Mouse (Mus musculus): Measurements from ENCODE around the gene Trp53. TPM values are rescaled to one million over a fixed set of nuclear protein-coding genes. Genes with fewer than 3 reads are reported as not detected.
A peak's percentile ranks its signal among the peaks of the same experiment; 100 is the strongest.

The Trp53 gene
- polyA plus RNA-seq, 1 experiment from 2014 or later, result 166 TPM

- Histone ChIP-seq H3K27me3 (ENCODE audit: low read depth, poor library complexity, severe bottlenecking) (no peaks in the 10 kb centered on the region), H3K9me3 (replicated peaks) (no peaks in the 10 kb centered on the region), H3K4me3 (no peak overlapping the region), H3K36me3 (peaks cover 95% of the 10 kb centered on the region), H3K27ac (replicated peaks) (no peak overlapping the region), H3K4me1 (peaks cover 6% of the 10 kb centered on the region; the same call in 1 of the 2 replicates)
- 95% methylated on average over 8 of the region's 8 CpGs for WGBS
- no peak for DNase-seq (ENCODE audit: low spot score)
Measured at GRCm38 (mm10) chr11:69590622-69591021, 10.5 kb downstream of the Trp53 start.

GRCm38 (mm10) chr11:69591424-69591823 lies 11.3 kb downstream of the Trp53 start:
- Histone ChIP-seq H3K4me3 (no peak overlapping the region), H3K27me3 (ENCODE audit: low read depth, poor library complexity, severe bottlenecking) (no peaks in the 10 kb centered on the region), H3K27ac (replicated peaks) (no peak overlapping the region), H3K4me1 (peaks cover 6% of the 10 kb centered on the region; the same call in 1 of the 2 replicates), H3K9me3 (replicated peaks) (no peaks in the 10 kb centered on the region), H3K36me3 (peaks cover 90% of the 10 kb centered on the region)
- no peak for DNase-seq (ENCODE audit: low spot score)
- WGBS, result 82% methylated on average over 3 of the region's 3 CpGs

DNA sequence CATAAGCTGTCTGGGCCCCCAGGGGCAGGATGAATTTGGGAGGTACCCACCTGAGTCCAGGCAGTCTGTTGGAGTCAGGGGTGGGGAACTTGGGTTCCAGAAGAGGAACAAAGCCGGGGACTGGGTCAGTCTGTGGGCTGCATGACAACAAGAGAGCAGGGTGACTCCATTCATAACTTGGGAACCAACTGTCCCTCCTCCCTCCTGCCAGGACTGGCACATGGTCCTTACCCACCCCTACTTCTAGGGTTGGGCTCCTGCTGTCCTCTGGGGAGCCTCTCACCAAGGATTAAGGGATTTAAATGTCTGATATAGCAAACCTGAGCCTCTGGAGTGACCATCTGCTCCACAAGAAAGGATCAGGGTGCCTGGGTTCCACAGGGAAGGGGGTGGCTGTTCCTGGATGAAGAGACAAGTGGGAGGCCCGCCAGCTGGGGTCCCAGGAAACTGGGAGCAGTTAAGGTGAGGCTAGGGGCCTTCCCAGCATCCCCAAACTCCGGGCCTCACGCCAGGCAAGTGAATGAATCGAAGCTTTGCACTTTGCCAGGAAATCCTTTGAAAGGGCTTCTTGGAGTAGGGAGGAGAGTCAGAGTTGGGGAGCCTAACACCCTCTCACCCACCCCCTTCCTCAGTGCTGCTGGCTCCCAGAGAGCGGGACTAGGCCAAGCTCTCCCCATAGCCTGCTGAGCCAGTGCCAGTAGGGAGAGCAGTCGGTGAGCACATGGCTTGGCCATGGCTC lies 11.9 kb downstream of the Trp53 start:
- Histone ChIP-seq H3K27me3 (ENCODE audit: low read depth, poor library complexity, severe bottlenecking) (no peaks in the 10 kb centered on the region), H3K4me1 (peaks cover 6% of the 10 kb centered on the region; the same call in 1 of the 2 replicates), H3K27ac (replicated peaks) (0 out of 2 replicates have a peak overlapping the region, but pooled peaks have one; percentile 24), H3K4me3 (no peak overlapping the region), H3K9me3 (replicated peaks) (no peaks in the 10 kb centered on the region), H3K36me3 (peaks cover 83% of the 10 kb centered on the region)
- DNase-seq (ENCODE audit: low spot score), result no peak
- 78% methylated on average over 7 of the region's 7 CpGs for WGBS

DNA sequence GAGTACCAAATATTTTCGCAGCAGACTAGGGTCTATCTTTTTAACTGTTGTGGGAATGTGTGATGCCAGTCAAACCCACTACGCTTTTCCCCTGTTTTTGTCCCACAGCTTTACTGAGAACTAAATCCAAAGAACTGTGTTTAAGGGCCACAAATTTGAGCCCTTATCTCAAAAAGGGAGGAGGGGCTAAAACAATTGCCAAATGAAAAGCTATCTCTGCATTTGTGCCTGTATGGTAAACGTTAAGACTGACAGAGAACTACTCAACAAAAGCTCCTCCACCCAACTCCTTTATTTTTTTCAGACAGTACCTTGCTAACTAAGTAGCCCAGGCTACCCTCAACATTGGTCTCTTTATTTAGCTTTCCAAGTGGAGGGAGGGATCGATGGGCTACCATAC lies 12.6 kb downstream of the Trp53 start:
- Histone ChIP-seq H3K4me3 (no peak overlapping the region), H3K27ac (replicated peaks) (no peak overlapping the region), H3K27me3 (ENCODE audit: low read depth, poor library complexity, severe bottlenecking) (no peaks in the 10 kb centered on the region), H3K9me3 (replicated peaks) (no peaks in the 10 kb centered on the region), H3K36me3 (peaks cover 76% of the 10 kb centered on the region), H3K4me1 (peaks cover 6% of the 10 kb centered on the region; the same call in 1 of the 2 replicates)
- 84% methylated on average over 4 of the region's 4 CpGs for WGBS
- no peak for DNase-seq (ENCODE audit: low spot score)

GRCm38 (mm10) chr11:69594853-69595252 lies 14.7 kb downstream of the Trp53 start:
- WGBS, result 96% methylated on average over 6 of the region's 6 CpGs

DNA sequence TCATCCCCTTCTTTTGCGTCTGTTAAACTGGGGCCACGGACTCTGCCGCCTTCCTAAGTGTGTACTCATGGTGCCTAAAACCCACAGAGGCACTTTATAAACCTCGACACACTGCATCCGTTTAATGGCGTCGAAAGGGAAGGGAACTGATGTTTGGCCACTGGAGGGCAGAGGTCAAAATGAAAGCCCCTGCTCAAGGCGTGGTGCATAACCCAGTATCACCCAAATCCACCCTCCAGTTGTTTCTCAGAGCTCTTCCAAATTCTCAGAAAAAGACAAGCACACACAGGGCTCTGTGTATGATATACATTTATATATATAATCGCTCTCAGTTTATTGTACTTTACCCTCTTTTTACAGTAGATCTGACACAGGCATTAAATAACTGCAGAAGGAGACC lies 19.3 kb downstream of the Trp53 start:
- H3K27ac ChIP-seq (replicated peaks), result peak overlapping the region; percentile 81
- WGBS, result 5% methylated on average over 9 of the region's 9 CpGs

More at GRCm38 (mm10) chr11:69594853-69595252, 14.7 kb downstream of the Trp53 start:
- H3K9me3 ChIP-seq (replicated peaks), result no peaks in the 10 kb centered on the region
- peaks cover 56% of the 10 kb centered on the region for H3K36me3 ChIP-seq
- no peaks in the 10 kb centered on the region for H3K27me3 ChIP-seq (ENCODE audit: low read depth, poor library complexity, severe bottlenecking)
- no peak for DNase-seq (ENCODE audit: low spot score)
- no peak overlapping the region for H3K27ac ChIP-seq (replicated peaks)
- no peak overlapping the region for H3K4me3 ChIP-seq
- peaks cover 17% of the 10 kb centered on the region for H3K4me1 ChIP-seq

GRCm38 (mm10) chr11:69600098-69600497 lies 19.9 kb downstream of the Trp53 start:
- peaks cover 10% of the 10 kb centered on the region for H3K36me3 ChIP-seq
- 9% methylated on average over 6 of the region's 6 CpGs for WGBS
- DNase-seq (ENCODE audit: low spot score), result peak; percentile 51
- peaks cover 35% of the 10 kb centered on the region for H3K4me1 ChIP-seq
- H3K27ac ChIP-seq (replicated peaks), result peak overlapping the region; percentile 81
- H3K4me3 ChIP-seq, result peak overlapping the region; percentile 28
- H3K27me3 ChIP-seq (ENCODE audit: low read depth, poor library complexity, severe bottlenecking), result peaks cover 30% of the 10 kb centered on the region
- no peaks in the 10 kb centered on the region for H3K9me3 ChIP-seq (replicated peaks)

More for the DNA sequence above, 19.3 kb downstream of the Trp53 start:
- Histone ChIP-seq H3K4me1 (peaks cover 28% of the 10 kb centered on the region), H3K9me3 (replicated peaks) (no peaks in the 10 kb centered on the region), H3K4me3 (peak overlapping the region; percentile 28), H3K36me3 (peaks cover 17% of the 10 kb centered on the region), H3K27me3 (ENCODE audit: low read depth, poor library complexity, severe bottlenecking) (peaks cover 24% of the 10 kb centered on the region)
- no peak for DNase-seq (ENCODE audit: low spot score)

- Histone ChIP-seq H3K36me3 (0 out of 2 replicates have a peak, but pooled peaks cover 4% of the 10 kb centered on the region), H3K4me3 (no peak overlapping the region), H3K27me3 (ENCODE audit: low read depth, poor library complexity, severe bottlenecking) (peaks cover 37% of the 10 kb centered on the region), H3K9me3 (replicated peaks) (no peaks in the 10 kb centered on the region), H3K27ac (replicated peaks) (no peak overlapping the region), H3K4me1 (peaks cover 45% of the 10 kb centered on the region)
- 87% methylated on average over 3 of the region's 3 CpGs for WGBS
- DNase-seq (ENCODE audit: low spot score), result no peak
Measured at GRCm38 (mm10) chr11:69601768-69602167, 21.6 kb downstream of the Trp53 start.

DNA sequence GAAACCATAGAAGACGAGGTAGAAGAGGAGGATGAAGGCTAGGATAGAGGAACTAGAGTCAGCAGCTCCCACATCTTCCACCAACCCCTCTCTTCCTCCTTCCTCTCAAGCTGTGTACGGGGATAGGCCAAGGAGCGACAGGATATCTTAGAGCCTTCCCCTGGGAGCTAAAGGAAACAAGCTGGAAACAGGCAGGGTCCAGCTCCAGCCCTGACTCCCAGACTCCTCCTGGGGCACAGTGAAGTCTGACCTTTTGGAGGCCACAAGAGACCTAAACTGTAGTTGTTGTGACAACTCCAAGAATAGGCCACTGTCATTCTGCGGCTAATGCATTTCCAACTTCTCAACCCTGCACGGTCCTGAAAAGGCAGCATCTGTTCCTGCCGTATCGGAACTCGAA lies 23.4 kb downstream of the Trp53 start:
- Histone ChIP-seq H3K27ac (replicated peaks) (no peak overlapping the region), H3K4me1 (peaks cover 45% of the 10 kb centered on the region), H3K9me3 (replicated peaks) (no peaks in the 10 kb centered on the region), H3K4me3 (no peak overlapping the region; the same call in 1 of the 2 replicates), H3K27me3 (ENCODE audit: low read depth, poor library complexity, severe bottlenecking) (peaks cover 38% of the 10 kb centered on the region), H3K36me3 (0 out of 2 replicates have a peak, but pooled peaks cover 4% of the 10 kb centered on the region)
- 82% methylated on average over 8 of the region's 8 CpGs for WGBS
- no peak for DNase-seq (ENCODE audit: low spot score)

DNA sequence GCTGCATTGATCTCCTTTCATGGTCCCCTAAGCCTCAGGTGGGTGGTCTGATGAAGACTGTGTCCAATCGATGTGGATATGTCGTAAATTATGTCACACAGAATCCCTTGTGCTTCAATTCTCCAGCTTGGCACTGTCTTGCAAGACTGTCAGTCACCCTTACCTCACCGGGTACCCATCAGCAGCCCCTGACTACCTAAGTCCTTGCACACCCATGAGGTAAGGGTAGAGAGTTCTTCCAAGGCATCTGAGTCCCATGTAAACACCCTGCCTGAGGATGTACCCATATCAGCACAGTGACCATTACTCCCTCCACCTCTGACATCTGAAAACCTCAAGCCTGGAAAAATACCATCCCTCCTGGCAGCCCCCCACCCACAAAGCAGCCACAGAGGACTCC lies 24.2 kb downstream of the Trp53 start:
- WGBS, result 72% methylated on average over 3 of the region's 3 CpGs
- DNase-seq (ENCODE audit: low spot score), result no peak
- Histone ChIP-seq H3K27ac (replicated peaks) (peak overlapping the region; percentile 83), H3K4me1 (peaks cover 40% of the 10 kb centered on the region), H3K36me3 (0 out of 2 replicates have a peak, but pooled peaks cover 4% of the 10 kb centered on the region), H3K4me3 (peak overlapping the region; percentile 71), H3K27me3 (ENCODE audit: low read depth, poor library complexity, severe bottlenecking) (peaks cover 38% of the 10 kb centered on the region), H3K9me3 (replicated peaks) (no peaks in the 10 kb centered on the region)

DNA sequence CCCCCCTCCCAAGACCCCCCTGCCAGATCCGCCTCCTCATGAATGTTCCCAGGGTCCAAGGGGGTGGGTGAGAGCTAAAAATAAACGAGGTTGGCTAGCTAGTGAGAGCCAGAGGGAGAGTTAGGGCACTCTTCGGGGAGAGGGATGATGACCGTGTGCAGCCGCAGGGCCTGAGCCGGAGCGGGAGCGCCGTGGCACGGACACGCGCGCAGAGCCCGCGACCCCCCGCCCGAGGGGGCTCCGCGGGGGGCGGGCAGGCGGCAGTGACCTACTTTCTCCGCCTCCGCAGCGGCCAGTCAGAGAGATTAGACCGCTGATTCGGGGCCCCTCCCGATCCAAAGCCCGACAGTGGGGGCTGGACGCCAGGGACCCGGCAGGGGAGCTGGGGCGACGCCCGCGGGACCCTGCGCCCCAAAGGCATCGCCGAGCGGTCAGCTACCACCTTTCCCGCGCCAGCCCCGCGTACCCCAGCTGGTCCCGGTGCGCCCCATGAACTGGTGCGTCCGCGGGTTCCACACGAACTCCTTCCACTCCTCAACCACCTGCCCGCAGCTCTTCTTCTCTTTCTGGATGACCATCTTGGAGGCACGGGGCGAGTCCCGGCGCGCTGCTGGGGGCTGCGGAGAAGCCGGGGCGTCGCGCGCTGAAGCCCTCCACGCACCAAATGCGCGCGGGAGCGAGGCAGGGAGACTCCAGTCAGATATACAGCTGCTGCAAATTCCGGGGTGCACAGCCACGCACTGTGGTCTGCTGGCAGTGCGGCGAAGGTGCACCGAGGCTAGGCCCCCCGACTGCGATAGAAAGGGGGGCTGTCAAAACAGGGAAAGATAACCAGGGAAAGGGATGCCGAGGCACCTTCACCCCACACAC lies 24.9 kb downstream of the Trp53 start:
- DNase-seq (ENCODE audit: low spot score), result peak; percentile 47
- no peaks in the 10 kb centered on the region for H3K9me3 ChIP-seq (replicated peaks)

GRCm38 (mm10) chr11:69605726-69606490 lies 25.7 kb downstream of the Trp53 start, which contains the start of gene Atp1b2:
Gene Atp1b2, minus strand, starts transcription at chr11:69605942.
- Histone ChIP-seq H3K4me3 (peak within 1 kb of the TSS; percentile 71), H3K27me3 (ENCODE audit: low read depth, poor library complexity, severe bottlenecking) (peaks cover 38% of the 10 kb centered on the region), H3K9me3 (replicated peaks) (no peaks in the 10 kb centered on the region), H3K4me1 (peaks cover 24% of the 10 kb centered on the region), H3K27ac (replicated peaks) (peak within 1 kb of the TSS; percentile 83), H3K36me3 (0 out of 2 replicates have a peak, but pooled peaks cover 3% of the 10 kb centered on the region)
- peak; percentile 78 for DNase-seq (ENCODE audit: low spot score)
- 4% methylated on average over 32 of the region's 32 CpGs for WGBS

More for the DNA sequence above, 24.9 kb downstream of the Trp53 start:
- Histone ChIP-seq H3K27me3 (ENCODE audit: low read depth, poor library complexity, severe bottlenecking) (peaks cover 38% of the 10 kb centered on the region), H3K4me3 (peak overlapping the region; percentile 71), H3K4me1 (peaks cover 33% of the 10 kb centered on the region), H3K27ac (replicated peaks) (peak overlapping the region; percentile 83), H3K36me3 (0 out of 2 replicates have a peak, but pooled peaks cover 4% of the 10 kb centered on the region)
- whole genome bisulfite sequencing, result under 1% methylated on average over 73 of the region's 73 CpGs

Measured in midbrain, embryonic 10.5 days (tissue).